Mouse (Mus musculus): ENCODE results near the gene Pigk.

DNA sequence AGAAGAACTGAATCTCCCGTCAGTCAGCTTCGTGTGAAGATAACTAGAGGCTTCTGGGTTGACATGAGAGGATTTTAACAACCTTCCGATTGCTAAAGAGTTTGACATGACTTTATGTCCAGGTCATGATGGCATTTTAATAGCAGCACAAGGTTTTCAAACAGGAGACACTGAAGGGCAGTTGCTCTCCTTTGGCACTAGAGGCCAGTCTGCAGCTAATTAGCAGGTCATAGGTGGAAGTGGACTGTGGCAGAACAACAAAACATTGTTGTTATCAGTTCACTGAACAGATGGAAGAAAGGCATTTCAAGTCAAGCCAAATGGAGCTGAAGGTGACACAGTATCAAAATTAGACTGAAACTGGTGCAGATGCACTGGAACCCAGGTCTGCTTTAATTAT, 4.0 kb upstream of the Pigk start:
- TF ChIP-seq CTCF (IDR thresholded peaks at IDR 0.05; ENCODE audit: low read depth), result no peak
- no peak for TF ChIP-seq EP300 (IDR thresholded peaks at IDR 0.05; ENCODE audit: low read depth)
